Mouse (Mus musculus): Measurements from ENCODE around the gene Mpdz. TPM values are rescaled to one million over a fixed set of nuclear protein-coding genes. Genes with fewer than 3 reads are reported as not detected.

Gene Mpdz
- total and polyA plus RNA-seq, 3 experiments: not detected

DNA sequence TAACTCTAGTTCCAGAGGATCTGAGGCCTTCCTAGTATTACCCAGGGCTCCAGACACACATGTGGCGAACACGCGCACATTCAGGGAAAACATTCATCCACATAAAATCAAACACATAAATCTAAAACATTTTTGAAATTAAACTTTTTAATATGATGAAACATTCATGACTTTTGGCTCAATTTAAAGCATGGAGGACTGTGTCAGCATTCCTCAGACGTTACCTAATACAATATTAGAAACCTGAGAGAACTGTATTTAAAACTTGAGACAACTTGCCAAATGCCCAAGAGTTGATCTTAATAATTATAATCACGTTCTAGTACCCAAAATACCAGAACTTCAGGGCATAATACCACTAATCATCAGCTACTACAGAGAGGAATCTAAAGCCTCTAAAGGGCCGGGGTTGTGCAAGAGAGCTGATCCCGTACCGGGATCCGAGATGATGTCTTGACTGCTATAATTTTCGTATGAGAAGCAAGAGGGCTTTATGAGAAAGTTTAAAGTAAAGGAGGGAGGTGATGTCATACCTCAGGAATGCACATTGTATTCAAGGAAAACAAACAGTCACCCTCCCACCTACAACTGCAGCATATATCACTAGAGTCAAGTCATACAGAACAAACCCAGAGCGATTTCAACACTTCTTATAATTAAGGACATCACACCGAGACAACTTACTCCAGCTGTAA, 133.0 kb downstream of the Mpdz start:
- TF ChIP-seq KAT2A (conservative IDR thresholded peaks at IDR 0.05; ENCODE audit: low read depth, low read length) (no peak), NRF1 (IDR thresholded peaks at IDR 0.05; ENCODE audit: insufficient read depth, low read depth, low read length, poor library complexity, severe bottlenecking) (no peak), UBTF (IDR thresholded peaks at IDR 0.05; ENCODE audit: borderline replicate concordance, insufficient read depth, low read depth, low read length) (no peak), GATA1 (IDR thresholded peaks at IDR 0.05; ENCODE audit: low read depth, low read length) (no peak)
- no peaks in the 10 kb centered on the region for H3K4me1 ChIP-seq (ENCODE audit: control insufficient read depth in 1 of 2, insufficient read depth in 2 of 2, low read length in 2 of 2)
- H3K27me3 ChIP-seq (ENCODE audit: control insufficient read depth in 1 of 2, insufficient read depth in 2 of 2, low read length in 2 of 2): no peaks in the 10 kb centered on the region
- H3K27ac ChIP-seq (ENCODE audit: control insufficient read depth, low read depth, low read length): no peak overlapping the region
- no peaks in the 10 kb centered on the region for H3K79me2 ChIP-seq (ENCODE audit: control insufficient read depth, insufficient read depth, low read length, poor library complexity)
- H3K36me3 ChIP-seq (ENCODE audit: control insufficient read depth in 1 of 2, insufficient read depth in 2 of 2, low read length in 2 of 2): no peaks in the 10 kb centered on the region
- no peak overlapping the region for H3K4me3 ChIP-seq (ENCODE audit: control insufficient read depth in 1 of 2, insufficient read depth in 1 of 2, low read depth in 2 of 2, low read length in 2 of 2)
- DNase-seq (ENCODE audit: low read depth, low spot score): no peak
- H3K9ac ChIP-seq (ENCODE audit: control insufficient read depth, low read depth, low read length, poor library complexity, severe bottlenecking): no peak overlapping the region
- no peaks in the 10 kb centered on the region for H3K9me3 ChIP-seq (replicated peaks; ENCODE audit: insufficient read depth, low read length)

DNA sequence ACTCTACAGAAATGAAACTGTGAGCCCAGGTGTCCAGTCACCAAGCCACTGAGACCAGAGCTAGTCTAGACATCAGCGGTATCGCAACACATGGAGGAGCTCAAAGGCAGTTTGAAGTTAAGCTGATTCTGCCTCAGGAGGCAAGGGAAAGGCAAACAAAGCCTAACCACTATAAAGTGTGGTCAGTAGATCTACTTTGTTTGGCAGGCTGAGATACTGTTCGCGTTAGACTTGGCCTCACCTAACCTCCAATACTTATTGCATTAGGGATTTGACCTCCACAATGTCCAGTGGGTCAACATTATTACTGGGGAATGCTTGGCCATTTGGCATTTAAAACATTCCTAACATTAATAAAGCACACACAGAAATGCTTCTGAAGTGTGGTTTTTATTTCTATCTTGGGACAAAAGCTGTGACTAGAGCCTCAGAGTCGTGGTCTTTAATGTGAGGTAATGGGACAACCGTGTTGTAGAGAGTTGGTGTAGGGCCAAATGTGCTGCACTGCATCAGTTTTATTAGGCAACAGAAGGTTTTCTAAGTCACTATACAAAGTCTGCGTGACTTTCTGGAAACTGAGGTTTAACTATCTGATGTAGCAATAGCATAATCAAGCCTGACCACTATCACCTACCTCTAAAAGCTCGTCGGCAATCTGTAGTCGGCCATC, 134.9 kb downstream of the Mpdz start:
- Histone ChIP-seq H3K9me3 (replicated peaks; ENCODE audit: insufficient read depth, low read length) (no peaks in the 10 kb centered on the region), H3K4me3 (ENCODE audit: control insufficient read depth in 1 of 2, insufficient read depth in 1 of 2, low read depth in 2 of 2, low read length in 2 of 2) (no peak overlapping the region), H3K79me2 (ENCODE audit: control insufficient read depth, insufficient read depth, low read length, poor library complexity) (no peaks in the 10 kb centered on the region), H3K27ac (ENCODE audit: control insufficient read depth, low read depth, low read length) (no peak overlapping the region), H3K36me3 (ENCODE audit: control insufficient read depth in 1 of 2, insufficient read depth in 2 of 2, low read length in 2 of 2) (no peaks in the 10 kb centered on the region), H3K9ac (ENCODE audit: control insufficient read depth, low read depth, low read length, poor library complexity, severe bottlenecking) (no peak overlapping the region), H3K27me3 (ENCODE audit: control insufficient read depth in 1 of 2, insufficient read depth in 2 of 2, low read length in 2 of 2) (no peaks in the 10 kb centered on the region), H3K4me1 (ENCODE audit: control insufficient read depth in 1 of 2, insufficient read depth in 2 of 2, low read length in 2 of 2) (no peaks in the 10 kb centered on the region)
- TF ChIP-seq GABPA (IDR thresholded peaks at IDR 0.05; ENCODE audit: low read depth, low read length) (no peak), ELF1 (IDR thresholded peaks at IDR 0.05; ENCODE audit: low read depth, low read length) (no peak), USF2 (IDR thresholded peaks at IDR 0.05; ENCODE audit: borderline replicate concordance in 1 of 2, insufficient read depth in 1 of 2, low read depth in 1 of 2, low read length in 2 of 2) (no peak), CHD2 (IDR thresholded peaks at IDR 0.05; ENCODE audit: low read length) (no peak), TAL1 (IDR thresholded peaks at IDR 0.05; ENCODE audit: low read length) (no peak), RAD21 (IDR thresholded peaks at IDR 0.05; ENCODE audit: low read depth, low read length) (no peak), ZKSCAN1 (IDR thresholded peaks at IDR 0.05; ENCODE audit: low read depth, low read length) (no peak), NELFE (IDR thresholded peaks at IDR 0.05; ENCODE audit: low read depth, low read length) (no peak), CHD1 (IDR thresholded peaks at IDR 0.05; ENCODE audit: low read depth, low read length) (no peak), ZMIZ1 (IDR thresholded peaks at IDR 0.05; ENCODE audit: low read depth, low read length) (no peak), MAZ (IDR thresholded peaks at IDR 0.05; ENCODE audit: low read depth, low read length) (no peak), ZNF384 (IDR thresholded peaks at IDR 0.05; ENCODE audit: low read depth, low read length) (no peak), TCF12 (IDR thresholded peaks at IDR 0.05; ENCODE audit: low read depth, low read length) (no peak), ETS1 (IDR thresholded peaks at IDR 0.05; ENCODE audit: low read depth, low read length) (no peak), MEF2A (IDR thresholded peaks at IDR 0.05; ENCODE audit: extremely low read depth, insufficient replicate concordance, low read depth, low read length, poor library complexity, severe bottlenecking) (no peak)
- DNase-seq (ENCODE audit: low read depth, low spot score): no peak

Measured in MEL (cell line).